ENCODE assay signal across 8 mouse cellular contexts in genomic region chr2:71545401-71545881, GRCm38 (mm10). TPM values are rescaled to one million over a fixed set of nuclear protein-coding genes. Genes with fewer than 3 reads are reported as not detected.
DNase-seq lines count a peak whose midpoint lies in the region; ATAC-seq and TF ChIP-seq lines count a peak whose summit lies in the region.

No protein-coding gene starts in this region.

- no peak for TF ChIP-seq CTCF in lung, adult 2 months (IDR thresholded peaks at IDR 0.05; ENCODE audit: insufficient read depth, low read length)

- no peaks in the 10 kb centered on the region for H3K9me3 ChIP-seq in embryonic facial prominence, embryonic 11.5 days (replicated peaks; ENCODE audit: control insufficient read depth, low read length)
- H3K9me3 ChIP-seq in hindbrain, embryonic 12.5 days (replicated peaks): no peaks in the 10 kb centered on the region
- no peaks in the 10 kb centered on the region for H3K9me3 ChIP-seq in midbrain, embryonic 12.5 days

- WGBS in lung, adult 2 months: 3% methylated on average over 32 of the region's 32 CpGs
- WGBS in embryonic facial prominence, embryonic 11.5 days: under 1% methylated on average over 32 of the region's 32 CpGs
- under 1% methylated on average over 32 of the region's 32 CpGs for WGBS in hindbrain, embryonic 12.5 days
- under 1% methylated on average over 32 of the region's 32 CpGs for WGBS in midbrain, embryonic 12.5 days

- peaks cover 32% of the 10 kb centered on the region for H3K27me3 ChIP-seq in embryonic facial prominence, embryonic 11.5 days (ENCODE audit: control insufficient read depth, insufficient read depth, low read length)
- peaks cover 90% of the 10 kb centered on the region for H3K27me3 ChIP-seq in hindbrain, embryonic 12.5 days
- H3K27me3 ChIP-seq in midbrain, embryonic 12.5 days: peaks cover 91% of the 10 kb centered on the region

- no peak for TF ChIP-seq POLR2A in lung, adult 2 months (IDR thresholded peaks at IDR 0.05; ENCODE audit: borderline replicate concordance, extremely low read depth, low read depth, low read length)

- no peaks in the 10 kb centered on the region for H3K36me3 ChIP-seq in embryonic facial prominence, embryonic 11.5 days (replicated peaks; ENCODE audit: control insufficient read depth, insufficient read depth, low read depth, low read length)
- H3K36me3 ChIP-seq in hindbrain, embryonic 12.5 days: no peaks in the 10 kb centered on the region
- no peaks in the 10 kb centered on the region for H3K36me3 ChIP-seq in midbrain, embryonic 12.5 days

- H3K4me2 ChIP-seq in embryonic facial prominence, embryonic 11.5 days (ENCODE audit: low read depth, low read length): peak overlapping the region; percentile 94
- H3K4me2 ChIP-seq in hindbrain, embryonic 12.5 days (replicated peaks): peak overlapping the region; percentile 98
- H3K4me2 ChIP-seq in midbrain, embryonic 12.5 days (replicated peaks): peak overlapping the region; percentile 98

- peak overlapping the region; percentile 83 for H3K9ac ChIP-seq in embryonic facial prominence, embryonic 11.5 days (replicated peaks; ENCODE audit: low read length)
- H3K9ac ChIP-seq in hindbrain, embryonic 12.5 days: peak overlapping the region; percentile 54; the same call in 1 of the 2 replicates
- H3K9ac ChIP-seq in midbrain, embryonic 12.5 days (replicated peaks): peak overlapping the region; percentile 50; the same call in 1 of the 2 replicates

- H3K27ac ChIP-seq in embryonic facial prominence, embryonic 11.5 days (replicated peaks; ENCODE audit: low read depth, low read length): peak overlapping the region; percentile 90
- no peak overlapping the region for H3K27ac ChIP-seq in hindbrain, embryonic 12.5 days
- peak overlapping the region; percentile 63 for H3K27ac ChIP-seq in midbrain, embryonic 12.5 days (replicated peaks)

- ATAC-seq in embryonic facial prominence, embryonic 11.5 days (replicated peaks; ENCODE audit: insufficient number of reproducible peaks, low FRiP score, low TSS enrichment, low read depth): no peak
- 0 out of 2 replicates have a peak, but pooled peaks have one; percentile 1 for ATAC-seq in hindbrain, embryonic 12.5 days (ENCODE audit: low FRiP score)
- no peak for ATAC-seq in midbrain, embryonic 12.5 days (ENCODE audit: low FRiP score, low read depth)
- no peak for ATAC-seq in activated CD4-positive, CD25-positive, alpha-beta regulatory T cell, adult 4 months

- no peak overlapping the region for H3K4me3 ChIP-seq in lung, adult 2 months (replicated peaks; ENCODE audit: extremely low read depth, low read depth, low read length)
- peak overlapping the region; percentile 66 for H3K4me3 ChIP-seq in embryonic facial prominence, embryonic 11.5 days (ENCODE audit: low read depth, low read length)
- H3K4me3 ChIP-seq in hindbrain, embryonic 12.5 days: peak overlapping the region; percentile 51
- peak overlapping the region; percentile 56 for H3K4me3 ChIP-seq in midbrain, embryonic 12.5 days

- H3K4me1 ChIP-seq in lung, adult 2 months (ENCODE audit: control insufficient read depth, insufficient read depth, low read length): peaks cover 12% of the 10 kb centered on the region
- H3K4me1 ChIP-seq in embryonic facial prominence, embryonic 11.5 days (ENCODE audit: control insufficient read depth, insufficient read depth, low read length): peaks cover 9% of the 10 kb centered on the region
- peaks cover 25% of the 10 kb centered on the region for H3K4me1 ChIP-seq in hindbrain, embryonic 12.5 days
- H3K4me1 ChIP-seq in midbrain, embryonic 12.5 days: peaks cover 43% of the 10 kb centered on the region

- DNase-seq in lung, postnatal 4 days: peak; percentile 25 to 31
- DNase-seq in lung, adult 2 months: no peak
- peak; percentile 45 for DNase-seq in embryonic facial prominence, embryonic 11.5 days (ENCODE audit: low spot score)
- no peak for DNase-seq in gastrocnemius, postnatal 10 days
- no peak for DNase-seq in spleen, postnatal 14 days (ENCODE audit: low spot score in 2 of 2)

RNA-seq across cellular contexts. Expression of gene Dlx2, which starts 1.1 kb away (rescaled TPM):
- 0.04 TPM in 1 of 2 replicates, not detected in the other for polyA plus RNA-seq in lung, adult 2 months (2012; rRNA removed)
- 18.0 and 20.3 TPM in 2 replicates for polyA plus RNA-seq in embryonic facial prominence, embryonic 11.5 days (2014; fragmentation: Nextera tagmentation; extraction: Ambion mirVana)
- polyA plus RNA-seq in hindbrain, embryonic 12.5 days (2016; fragmentation: Nextera tagmentation; extraction: Ambion mirVana): 4.7 and 5.3 TPM in 2 replicates
- 15.8 and 21.5 TPM in 2 replicates for polyA plus RNA-seq in midbrain, embryonic 12.5 days (2016; fragmentation: Nextera tagmentation; extraction: Ambion mirVana)
- not detected for polyA plus RNA-seq in activated CD4-positive, CD25-positive, alpha-beta regulatory T cell, adult 4 months (2017; shearing (Covaris generic))
- total RNA-seq in gastrocnemius, postnatal 10 days (2021): under 1 TPM in 1 of 2 experiments, not detected in 1; 0.09 TPM

RNA-seq across cellular contexts. Expression of gene Dlx1, which starts 17.5 kb away (rescaled TPM):
- polyA plus RNA-seq in lung, adult 2 months (2012; rRNA removed): 0.29 and 0.43 TPM in 2 replicates
- polyA plus RNA-seq in embryonic facial prominence, embryonic 11.5 days (2014; fragmentation: Nextera tagmentation; extraction: Ambion mirVana): 53.9 and 76.2 TPM in 2 replicates
- polyA plus RNA-seq in hindbrain, embryonic 12.5 days (2016; fragmentation: Nextera tagmentation; extraction: Ambion mirVana): 8.3 and 10.1 TPM in 2 replicates
- polyA plus RNA-seq in midbrain, embryonic 12.5 days (2016; fragmentation: Nextera tagmentation; extraction: Ambion mirVana): 37.2 and 59.9 TPM in 2 replicates
- not detected for polyA plus RNA-seq in activated CD4-positive, CD25-positive, alpha-beta regulatory T cell, adult 4 months (2017; shearing (Covaris generic))
- under 1 TPM; 0.23 to 0.54 TPM for total RNA-seq in gastrocnemius, postnatal 10 days (2021)

Comparison
In these comparisons a context has a peak if more than half of its experiments do, and no peak if none do; other contexts are left out.
1. DNase-seq: peak in lung, postnatal 4 days (2 of 2) and embryonic facial prominence, embryonic 11.5 days (single experiment); none in lung, adult 2 months (single experiment), gastrocnemius, postnatal 10 days (single experiment) and spleen, postnatal 14 days (0 of 2).
2. Peak in every context shown above with its lines, with median percentiles within 50 percentile points of each other: H3K4me2 ChIP-seq and H3K9ac ChIP-seq.